In genomic region chr6:65871754-65872278, GRCm38 (mm10) we compare ENCODE assay signal across 20 mouse cellular contexts.
"Had no signal": no experiment of that assay in that cellular context is flagged by ENCODE, and none has a peak within 500 bp of the region (broad histone marks: within the 10 kb centered on the region; RNA-seq: fewer than 3 reads in every experiment).

No protein-coding gene starts in this region.

- H3K27ac ChIP-seq: kidney, embryonic 15.5 days; left cerebral cortex, adult 2 months; limb, embryonic 12.5 days; liver, embryonic 13.5 days; neural tube, embryonic 12.5 days; neural tube, embryonic 15.5 days; stomach, postnatal 0 days had no signal

- H3K27me3 ChIP-seq: kidney, embryonic 15.5 days; limb, embryonic 12.5 days; liver, embryonic 13.5 days; neural tube, embryonic 12.5 days; neural tube, embryonic 15.5 days had no signal

- H3K9ac ChIP-seq: kidney, embryonic 15.5 days; limb, embryonic 12.5 days; liver, embryonic 13.5 days; neural tube, embryonic 12.5 days; neural tube, embryonic 15.5 days had no signal

- H3K4me2 ChIP-seq: kidney, embryonic 15.5 days; limb, embryonic 12.5 days; liver, embryonic 13.5 days; midbrain, embryonic 11.5 days; neural tube, embryonic 12.5 days; neural tube, embryonic 15.5 days had no signal

- DNase-seq: kidney, postnatal 36 days; layer of hippocampus, postnatal 36 days; liver, embryonic 13.5 days; lung, adult 2 months; lung, postnatal 14 days; lung, postnatal 4 days; midbrain, embryonic 14.5 days; right cerebral cortex, adult 18-20 months; right cerebral cortex, postnatal 14 days; right cerebral cortex, postnatal 4 days; thymus, adult 2 months; thymus, postnatal 14 days; thymus, postnatal 4 days had no signal

- H3K9me3 ChIP-seq: kidney, embryonic 15.5 days; limb, embryonic 12.5 days; liver, embryonic 13.5 days; neural tube, embryonic 12.5 days; neural tube, embryonic 15.5 days had no signal

- H3K36me3 ChIP-seq: liver, embryonic 13.5 days; neural tube, embryonic 15.5 days had no signal

- H3K4me3 ChIP-seq: kidney, embryonic 15.5 days; left cerebral cortex, adult 2 months; limb, embryonic 12.5 days; liver, embryonic 13.5 days; neural tube, embryonic 12.5 days; neural tube, embryonic 15.5 days had no signal

- H3K4me1 ChIP-seq: kidney, embryonic 15.5 days; liver, embryonic 13.5 days; neural tube, embryonic 12.5 days; neural tube, embryonic 15.5 days had no signal
